Mouse (Mus musculus): ENCODE measurements at regions not wholly inside any gene's neighbourhood (a gene's known extent, or its start where the extent isn't known, plus 50 kb on each side); places are given as distances from the start of the nearest gene placed in this dataset.

- no peaks in the 10 kb centered on the region for H3K27me3 ChIP-seq (ENCODE audit: control insufficient read depth, insufficient read depth, low read length)
- H3K9me3 ChIP-seq (replicated peaks; ENCODE audit: control insufficient read depth, low read length) = no peaks in the 10 kb centered on the region
- no peaks in the 10 kb centered on the region for H3K36me3 ChIP-seq (ENCODE audit: control insufficient read depth, insufficient read depth, low read length)
- no peak overlapping the region for H3K27ac ChIP-seq (ENCODE audit: low read length)
- no peaks in the 10 kb centered on the region for H3K4me1 ChIP-seq (ENCODE audit: control insufficient read depth, insufficient read depth, low read length)
- 85% methylated on average over 17 of the region's 17 CpGs for WGBS
- no peak for ATAC-seq (ENCODE audit: insufficient read depth, low FRiP score)
- H3K4me3 ChIP-seq (replicated peaks; ENCODE audit: low read length) = no peak overlapping the region
- H3K4me2 ChIP-seq (ENCODE audit: low read depth, low read length) = no peak overlapping the region
- H3K9ac ChIP-seq (ENCODE audit: low read length) = no peak overlapping the region
These were observed 135.9 kb upstream of the Tsc22d1 start for GRCm38 (mm10) chr14:76278751-76279450.

- Histone ChIP-seq H3K27ac (ENCODE audit: low read length) (no peak overlapping the region), H3K9ac (ENCODE audit: low read length) (no peak overlapping the region), H3K4me1 (ENCODE audit: control insufficient read depth, insufficient read depth, low read length) (no peaks in the 10 kb centered on the region), H3K4me3 (replicated peaks; ENCODE audit: low read length) (no peak overlapping the region), H3K4me2 (ENCODE audit: low read depth, low read length) (no peak overlapping the region), H3K9me3 (replicated peaks; ENCODE audit: control insufficient read depth, low read length) (no peaks in the 10 kb centered on the region), H3K27me3 (ENCODE audit: control insufficient read depth, insufficient read depth, low read length) (no peaks in the 10 kb centered on the region), H3K36me3 (ENCODE audit: control insufficient read depth, insufficient read depth, low read length) (no peaks in the 10 kb centered on the region)
- ATAC-seq (ENCODE audit: insufficient read depth, low FRiP score) = no peak
- 81% methylated on average over 19 of the region's 19 CpGs for WGBS
These were observed 135.2 kb upstream of the Tsc22d1 start for GRCm38 (mm10) chr14:76279561-76279960.

DNA sequence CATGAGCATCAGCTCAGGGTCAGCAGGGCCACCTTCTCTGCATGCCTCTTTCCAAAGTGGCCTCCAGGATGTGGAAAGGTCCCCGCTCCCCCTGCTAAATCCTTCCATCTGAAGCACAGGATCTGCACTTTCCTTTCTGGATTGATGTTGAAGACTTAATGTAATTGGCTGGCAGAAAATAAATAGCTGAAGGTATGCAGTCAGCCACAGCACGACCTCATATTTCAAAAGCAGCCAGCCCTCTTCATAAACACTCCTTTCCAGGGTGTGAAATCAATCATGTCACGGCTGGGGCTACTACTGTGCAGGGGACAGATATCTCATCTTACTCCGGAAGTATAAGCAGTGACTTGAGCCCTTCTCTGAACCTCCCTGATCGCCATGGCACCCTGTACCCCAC, 132.9 kb upstream of the Tsc22d1 start:
- Histone ChIP-seq H3K27me3 (ENCODE audit: control insufficient read depth, insufficient read depth, low read length) (no peaks in the 10 kb centered on the region), H3K9ac (ENCODE audit: low read length) (no peak overlapping the region), H3K27ac (ENCODE audit: low read length) (no peak overlapping the region), H3K4me2 (ENCODE audit: low read depth, low read length) (no peak overlapping the region), H3K9me3 (replicated peaks; ENCODE audit: control insufficient read depth, low read length) (no peaks in the 10 kb centered on the region), H3K36me3 (ENCODE audit: control insufficient read depth, insufficient read depth, low read length) (no peaks in the 10 kb centered on the region), H3K4me1 (ENCODE audit: control insufficient read depth, insufficient read depth, low read length) (no peaks in the 10 kb centered on the region), H3K4me3 (replicated peaks; ENCODE audit: low read length) (no peak overlapping the region)
- no peak for ATAC-seq (ENCODE audit: insufficient read depth, low FRiP score)
- WGBS = 18% methylated on average over 5 of the region's 5 CpGs

DNA sequence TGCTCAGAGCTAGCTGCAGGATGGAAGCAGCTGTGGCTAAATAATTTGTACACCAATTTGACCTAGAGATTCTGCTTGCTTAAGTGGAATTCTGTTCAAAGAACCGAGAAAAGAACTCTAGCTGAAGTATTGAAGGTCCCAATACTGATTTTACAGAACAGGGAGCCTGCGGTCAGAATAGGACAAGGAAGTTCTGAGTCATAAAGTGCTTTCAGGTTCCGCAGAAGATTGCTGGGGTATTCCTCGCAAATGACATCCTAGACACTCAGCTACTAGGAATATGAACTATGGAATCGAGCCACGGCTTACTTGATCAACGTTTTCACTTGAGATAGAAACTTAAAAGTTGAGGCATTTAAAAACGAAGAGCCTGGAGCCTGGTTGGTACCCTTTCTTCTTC, 127.0 kb upstream of the Tsc22d1 start:
- H3K9me3 ChIP-seq (replicated peaks; ENCODE audit: control insufficient read depth, low read length) = no peaks in the 10 kb centered on the region
- H3K27ac ChIP-seq (ENCODE audit: low read length) = no peak overlapping the region
- no peaks in the 10 kb centered on the region for H3K27me3 ChIP-seq (ENCODE audit: control insufficient read depth, insufficient read depth, low read length)
- no peak overlapping the region for H3K4me3 ChIP-seq (replicated peaks; ENCODE audit: low read length)
- no peaks in the 10 kb centered on the region for H3K36me3 ChIP-seq (ENCODE audit: control insufficient read depth, insufficient read depth, low read length)
- no peak overlapping the region for H3K4me2 ChIP-seq (ENCODE audit: low read depth, low read length)
- WGBS = 89% methylated on average over 8 of the region's 8 CpGs
- ATAC-seq (ENCODE audit: insufficient read depth, low FRiP score) = no peak
- no peaks in the 10 kb centered on the region for H3K4me1 ChIP-seq (ENCODE audit: control insufficient read depth, insufficient read depth, low read length)
- H3K9ac ChIP-seq (ENCODE audit: low read length) = no peak overlapping the region

DNA sequence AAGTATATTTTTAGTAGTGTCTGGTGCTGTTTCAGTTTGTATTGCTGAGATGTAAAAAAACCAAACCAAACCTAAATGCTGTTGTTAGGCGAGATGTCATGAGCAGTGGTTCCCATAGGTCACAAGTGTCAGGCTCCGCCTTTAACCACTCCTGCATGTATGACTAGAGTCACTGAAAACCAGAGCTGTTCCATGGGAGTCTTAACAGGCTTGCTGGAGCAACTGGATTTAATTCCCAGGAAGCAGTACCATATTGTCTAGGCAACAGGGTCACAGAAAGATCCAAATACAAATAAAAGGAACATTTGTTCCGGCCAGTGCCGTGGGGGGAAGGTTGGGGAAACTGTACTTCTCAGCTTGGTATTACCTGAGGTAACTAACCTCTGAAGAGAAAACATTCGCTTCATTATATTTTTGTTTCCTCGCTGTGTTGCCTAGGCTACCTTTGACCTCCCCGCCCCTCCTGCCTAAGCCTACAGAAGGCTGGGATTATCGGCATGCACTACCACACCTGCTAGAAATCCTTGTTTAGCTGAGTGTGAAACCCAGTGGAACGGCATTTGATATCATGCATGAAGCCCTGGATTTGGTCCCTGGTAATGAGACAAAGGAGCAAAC, 124.3 kb upstream of the Tsc22d1 start:
- Histone ChIP-seq H3K4me3 (replicated peaks; ENCODE audit: low read length) (no peak overlapping the region), H3K9me3 (replicated peaks; ENCODE audit: control insufficient read depth, low read length) (no peaks in the 10 kb centered on the region), H3K9ac (ENCODE audit: low read length) (no peak overlapping the region), H3K27me3 (ENCODE audit: control insufficient read depth, insufficient read depth, low read length) (no peaks in the 10 kb centered on the region), H3K4me2 (ENCODE audit: low read depth, low read length) (no peak overlapping the region), H3K36me3 (ENCODE audit: control insufficient read depth, insufficient read depth, low read length) (no peaks in the 10 kb centered on the region), H3K4me1 (ENCODE audit: control insufficient read depth, insufficient read depth, low read length) (no peaks in the 10 kb centered on the region), H3K27ac (ENCODE audit: low read length) (no peak overlapping the region)
- 64% methylated on average over 9 of the region's 9 CpGs for WGBS
- ATAC-seq (ENCODE audit: insufficient read depth, low FRiP score) = peak; percentile 39; the same call in 1 of the 2 replicates

DNA sequence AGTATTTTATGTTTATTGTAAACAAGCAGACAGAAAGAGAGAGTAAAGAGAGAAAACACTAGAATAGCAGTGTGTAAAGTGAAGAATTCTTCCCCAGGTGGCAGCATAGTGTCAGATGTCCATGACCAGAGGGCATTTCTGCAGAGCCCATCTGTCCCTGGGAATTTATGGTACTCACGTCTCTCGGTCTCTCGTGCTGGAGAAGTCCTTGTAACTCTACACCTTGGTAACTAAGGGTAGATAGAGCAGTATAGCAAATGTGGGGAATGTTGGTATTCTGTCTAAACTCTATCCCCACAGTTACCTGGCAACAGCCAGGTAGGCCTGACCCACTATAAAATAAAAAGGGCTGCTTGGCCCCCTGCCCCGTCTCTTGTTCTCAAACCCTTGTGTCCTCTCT, 122.5 kb upstream of the Tsc22d1 start:
- H3K27ac ChIP-seq (ENCODE audit: low read length) = no peak overlapping the region
- 32% methylated on average over 4 of the region's 4 CpGs for WGBS
- no peak for ATAC-seq (ENCODE audit: insufficient read depth, low FRiP score)
- no peaks in the 10 kb centered on the region for H3K9me3 ChIP-seq (replicated peaks; ENCODE audit: control insufficient read depth, low read length)
- no peaks in the 10 kb centered on the region for H3K27me3 ChIP-seq (ENCODE audit: control insufficient read depth, insufficient read depth, low read length)
- no peak overlapping the region for H3K4me2 ChIP-seq (ENCODE audit: low read depth, low read length)
- H3K9ac ChIP-seq (ENCODE audit: low read length) = no peak overlapping the region
- no peaks in the 10 kb centered on the region for H3K4me1 ChIP-seq (ENCODE audit: control insufficient read depth, insufficient read depth, low read length)
- H3K36me3 ChIP-seq (ENCODE audit: control insufficient read depth, insufficient read depth, low read length) = no peaks in the 10 kb centered on the region
- no peak overlapping the region for H3K4me3 ChIP-seq (replicated peaks; ENCODE audit: low read length)

- Histone ChIP-seq H3K9ac (ENCODE audit: low read length) (no peak overlapping the region), H3K36me3 (ENCODE audit: control insufficient read depth, insufficient read depth, low read length) (no peaks in the 10 kb centered on the region), H3K27ac (ENCODE audit: low read length) (no peak overlapping the region), H3K9me3 (replicated peaks; ENCODE audit: control insufficient read depth, low read length) (no peaks in the 10 kb centered on the region), H3K4me2 (ENCODE audit: low read depth, low read length) (no peak overlapping the region), H3K4me1 (ENCODE audit: control insufficient read depth, insufficient read depth, low read length) (no peaks in the 10 kb centered on the region), H3K27me3 (ENCODE audit: control insufficient read depth, insufficient read depth, low read length) (no peaks in the 10 kb centered on the region), H3K4me3 (replicated peaks; ENCODE audit: low read length) (no peak overlapping the region)
- WGBS = 73% methylated on average over 18 of the region's 18 CpGs
- no peak for ATAC-seq (ENCODE audit: insufficient read depth, low FRiP score)
These were observed 119.2 kb upstream of the Tsc22d1 start for GRCm38 (mm10) chr14:76295411-76296169.

GRCm38 (mm10) chr14:76297864-76298263, 116.9 kb upstream of the Tsc22d1 start:
- Histone ChIP-seq H3K27ac (ENCODE audit: low read length) (no peak overlapping the region), H3K4me2 (ENCODE audit: low read depth, low read length) (no peak overlapping the region), H3K9ac (ENCODE audit: low read length) (no peak overlapping the region), H3K36me3 (ENCODE audit: control insufficient read depth, insufficient read depth, low read length) (no peaks in the 10 kb centered on the region), H3K27me3 (ENCODE audit: control insufficient read depth, insufficient read depth, low read length) (no peaks in the 10 kb centered on the region), H3K9me3 (replicated peaks; ENCODE audit: control insufficient read depth, low read length) (no peaks in the 10 kb centered on the region), H3K4me1 (ENCODE audit: control insufficient read depth, insufficient read depth, low read length) (no peaks in the 10 kb centered on the region), H3K4me3 (replicated peaks; ENCODE audit: low read length) (no peak overlapping the region)
- no peak for ATAC-seq (ENCODE audit: insufficient read depth, low FRiP score)
- WGBS = 90% methylated on average over 5 of the region's 5 CpGs

GRCm38 (mm10) chr14:76302322-76302991, 112.3 kb upstream of the Tsc22d1 start:
- no peak overlapping the region for H3K27ac ChIP-seq (ENCODE audit: low read length)
- no peaks in the 10 kb centered on the region for H3K9me3 ChIP-seq (replicated peaks; ENCODE audit: control insufficient read depth, low read length)
- ATAC-seq (ENCODE audit: insufficient read depth, low FRiP score) = no peak
- no peaks in the 10 kb centered on the region for H3K27me3 ChIP-seq (ENCODE audit: control insufficient read depth, insufficient read depth, low read length)
- no peak overlapping the region for H3K4me2 ChIP-seq (ENCODE audit: low read depth, low read length)
- WGBS = 65% methylated on average over 11 of the region's 11 CpGs
- H3K4me1 ChIP-seq (ENCODE audit: control insufficient read depth, insufficient read depth, low read length) = no peaks in the 10 kb centered on the region
- H3K36me3 ChIP-seq (ENCODE audit: control insufficient read depth, insufficient read depth, low read length) = no peaks in the 10 kb centered on the region
- H3K4me3 ChIP-seq (replicated peaks; ENCODE audit: low read length) = no peak overlapping the region
- no peak overlapping the region for H3K9ac ChIP-seq (ENCODE audit: low read length)

All from stomach, embryonic 16.5 days (tissue).